Mouse (Mus musculus) spleen, postnatal 10 days (tissue): ENCODE results near the gene Thrap3.

ENCODE experiments used
- DNase-seq, 2 experiments: peaks; one replicate each; pipeline ENCODE4 v3.0.0; 2021 to 2022; ENCODE audit warnings: low spot score in 2 of 2

Thrap3 gene

DNA sequence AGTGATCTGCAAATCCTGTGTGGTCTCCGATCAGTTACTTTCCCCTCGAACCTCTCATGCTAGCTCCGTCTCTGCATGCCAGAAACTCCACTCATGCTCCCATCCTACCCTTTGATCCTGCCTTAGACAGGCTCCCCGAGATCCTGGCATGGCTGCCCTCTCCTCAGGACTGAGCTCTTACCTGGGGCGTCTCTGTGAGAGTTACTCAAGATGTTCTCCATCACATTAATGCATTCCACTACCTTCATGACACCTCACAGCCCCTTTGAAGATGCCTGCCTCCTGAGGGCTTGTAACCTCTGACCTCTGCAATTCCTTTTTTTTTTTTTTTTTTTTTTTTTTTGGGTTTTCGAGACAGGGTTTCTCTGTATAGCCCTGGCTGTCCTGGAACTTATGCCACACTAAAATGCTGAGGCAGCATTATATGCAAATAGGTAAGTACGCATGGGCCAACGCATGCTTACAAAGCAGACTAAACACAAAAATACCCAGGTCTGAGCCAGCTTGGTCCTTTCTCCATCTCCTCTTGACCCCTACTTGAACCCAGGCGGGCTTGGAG lies 55.5 kb downstream of the Thrap3 start:
- DNase-seq, result no peak

DNA sequence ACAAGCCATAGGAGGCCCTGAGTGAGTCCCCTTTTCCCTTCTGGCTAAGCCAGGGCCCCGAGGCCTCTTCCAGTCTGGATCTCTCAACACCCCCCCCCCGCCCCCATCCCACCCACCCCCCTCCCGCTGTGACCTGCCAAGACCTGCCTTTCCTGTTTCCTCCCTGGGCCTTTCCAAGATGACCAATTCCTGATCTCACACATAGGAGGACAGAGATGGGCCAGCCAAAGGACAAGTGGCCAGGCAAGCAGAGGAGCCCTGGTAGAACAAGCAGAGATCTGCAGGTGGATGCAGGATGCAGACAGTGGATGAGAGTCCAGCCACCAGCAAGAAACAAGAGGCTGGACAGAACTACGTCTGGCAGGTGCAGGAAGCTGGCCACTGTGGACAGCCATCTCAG lies 57.2 kb downstream of the Thrap3 start:
- no peak for DNase-seq

DNA sequence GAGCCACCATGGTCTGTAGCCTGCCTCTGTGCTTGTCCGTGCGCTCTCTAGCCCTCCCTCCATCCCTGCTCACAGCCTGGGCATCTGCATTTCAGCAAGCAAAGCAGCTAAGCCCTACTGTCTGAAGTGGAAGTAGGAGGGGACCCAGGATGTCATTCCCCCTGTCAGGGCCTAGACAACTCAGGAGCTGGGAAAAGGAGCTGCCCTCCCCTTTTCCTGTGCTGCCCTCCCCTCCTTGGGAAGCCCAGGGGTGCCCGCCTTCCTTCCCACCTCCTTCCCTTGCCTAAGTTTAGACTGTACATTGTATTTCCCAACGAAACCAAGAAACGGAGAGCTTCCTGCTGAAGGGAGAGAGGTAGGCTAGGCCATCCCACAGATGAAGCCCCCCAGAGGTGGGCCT lies 61.5 kb downstream of the Thrap3 start:
- no peak for DNase-seq

DNA sequence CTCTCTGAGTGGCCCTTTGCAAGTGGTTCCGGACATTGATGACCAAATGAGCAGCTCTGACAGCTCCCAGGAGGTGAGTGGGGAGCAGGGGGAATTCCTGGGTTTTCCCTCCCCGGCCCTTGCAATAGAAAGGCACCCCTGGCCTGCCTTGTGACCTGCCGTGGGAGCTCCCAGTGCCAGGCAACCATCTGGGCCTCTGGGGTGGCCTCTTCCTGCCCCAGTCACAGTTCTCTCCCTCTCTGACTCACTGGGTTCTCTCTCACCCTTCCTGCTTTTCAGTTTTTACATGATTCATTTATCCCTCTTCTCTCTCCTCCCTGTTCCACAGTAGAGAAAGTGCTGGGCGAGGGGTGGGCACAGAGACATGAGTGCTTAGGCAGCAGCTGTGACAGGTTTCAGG lies 64.8 kb downstream of the Thrap3 start:
- DNase-seq, result no peak

DNA sequence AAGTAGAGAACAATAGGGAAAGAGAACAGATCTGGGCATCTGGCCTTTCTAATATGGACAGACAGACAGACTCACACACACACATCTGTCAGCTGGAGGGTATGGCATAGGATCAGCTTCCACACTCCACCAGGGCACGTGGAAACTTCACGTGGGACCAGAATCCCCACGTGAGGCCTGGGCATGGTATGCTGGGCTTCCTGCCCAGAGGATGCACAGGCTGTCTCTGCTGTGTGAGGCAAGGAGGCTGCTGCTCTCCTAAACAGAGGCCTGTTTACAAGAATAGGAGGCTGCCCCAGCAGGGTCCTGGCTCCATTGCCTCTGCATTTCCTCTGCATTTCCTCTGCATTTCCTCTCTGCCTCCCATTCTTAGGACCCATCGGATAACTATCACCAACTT lies 67.9 kb downstream of the Thrap3 start:
- DNase-seq, result no peak

DNA sequence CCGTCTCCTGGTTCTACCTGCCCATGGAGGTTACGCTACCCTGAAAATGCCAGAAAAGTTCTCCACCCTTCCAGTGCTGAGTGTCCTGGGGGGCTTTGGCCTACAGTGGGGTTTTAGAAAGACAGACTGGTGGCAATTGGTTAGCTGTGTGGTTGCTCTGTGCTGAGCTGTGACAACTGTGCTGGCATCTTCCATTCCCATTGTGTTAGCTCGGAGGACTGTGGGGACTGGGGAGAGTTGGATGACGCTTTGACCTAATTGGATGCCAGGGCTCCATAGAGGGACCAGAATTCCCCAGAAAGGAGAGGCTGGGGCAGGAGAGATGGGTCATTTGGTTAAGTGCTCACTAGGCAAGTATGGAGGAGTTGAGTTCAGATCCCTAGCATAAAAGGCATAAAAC lies 68.3 kb downstream of the Thrap3 start:
- no peak for DNase-seq

DNA sequence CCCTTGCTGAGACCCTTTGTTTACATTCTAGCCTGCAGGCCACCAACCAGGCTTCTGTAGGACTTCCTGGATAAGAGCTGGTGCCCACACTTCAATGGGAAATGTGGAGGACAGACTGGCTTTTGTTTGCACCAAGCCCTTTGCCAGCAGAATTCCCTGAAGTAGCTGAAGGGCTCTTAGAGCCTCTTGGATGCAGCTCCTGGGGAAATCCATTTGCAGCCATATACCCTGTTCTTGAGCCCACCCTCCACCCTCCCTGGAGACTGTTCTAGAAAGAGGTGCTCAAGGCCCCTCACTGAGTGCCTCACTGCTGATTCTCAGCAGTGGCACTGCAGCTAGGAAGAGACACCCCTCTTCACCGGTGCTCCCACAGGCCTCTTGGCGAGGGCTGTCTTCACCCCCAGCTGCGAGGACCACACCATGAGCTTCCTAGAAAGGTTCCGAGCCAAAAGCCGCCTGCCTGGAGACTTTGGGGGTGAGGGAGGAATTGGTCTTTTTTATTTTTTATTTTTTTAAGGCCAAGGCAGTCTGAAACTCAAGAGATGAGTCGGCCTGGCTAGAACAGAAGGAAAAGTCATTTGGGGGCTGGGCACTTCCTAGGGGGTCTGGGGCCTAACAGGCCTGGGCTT lies 69.8 kb downstream of the Thrap3 start:
- no peak for DNase-seq

DNA sequence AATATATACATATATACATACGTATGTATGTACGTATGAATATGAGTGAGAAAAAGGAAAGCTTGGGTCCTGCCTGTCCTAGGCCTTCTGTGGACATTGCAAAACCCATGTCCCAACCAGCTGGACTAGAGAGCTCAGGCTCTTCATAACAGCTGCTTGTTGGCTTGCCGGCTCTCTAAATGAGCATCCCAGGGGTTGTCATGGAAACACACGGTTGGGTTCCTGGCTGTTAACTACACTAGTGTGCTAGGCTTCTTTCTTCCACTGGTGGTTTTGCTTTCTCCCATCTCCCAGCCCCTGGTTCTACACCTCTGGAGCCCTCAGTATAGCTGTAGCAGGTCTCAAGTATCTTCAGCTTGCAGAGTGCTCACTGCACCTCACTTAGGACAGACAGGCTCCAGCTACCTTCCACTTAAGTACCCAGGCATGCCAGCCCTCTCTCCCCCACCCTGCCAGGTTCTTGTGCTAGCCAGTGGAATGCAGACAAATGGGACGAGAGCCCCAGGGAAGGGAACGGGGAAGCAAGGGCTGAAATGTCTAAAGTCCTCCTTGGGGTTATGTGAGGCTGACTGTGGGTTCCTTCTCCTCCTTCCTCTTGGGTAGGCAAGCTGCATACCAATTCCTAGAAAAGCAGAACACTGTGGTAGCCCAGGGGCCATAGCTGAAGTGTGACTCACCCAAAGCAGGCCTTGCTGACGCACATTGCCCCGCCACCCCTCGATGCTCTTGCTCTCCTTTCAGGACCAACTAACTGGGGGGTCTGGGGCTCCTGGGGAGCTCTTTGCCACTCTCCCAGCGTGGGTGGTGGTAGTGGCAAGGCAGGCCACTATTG lies 71.1 kb downstream of the Thrap3 start:
- no peak for DNase-seq

DNA sequence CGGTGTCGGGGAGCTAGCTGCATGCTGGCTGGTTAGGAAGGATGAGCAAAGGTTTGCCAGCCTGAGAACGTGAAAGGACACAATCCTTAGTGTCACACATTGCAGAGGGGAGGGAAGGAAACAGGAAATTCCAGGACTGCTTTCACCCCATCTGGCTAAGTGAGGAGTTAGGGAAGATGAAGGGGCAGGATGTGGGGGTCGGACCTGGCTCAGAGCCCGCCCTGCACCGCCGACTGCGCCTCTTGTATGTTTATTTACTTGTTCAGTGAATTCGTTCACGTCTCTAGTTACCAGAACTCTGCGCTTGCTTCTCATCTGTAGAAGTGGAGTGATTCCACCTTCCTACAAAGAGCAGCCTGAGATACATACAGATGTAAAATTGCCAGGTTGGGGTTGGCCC lies 72.1 kb downstream of the Thrap3 start:
- no peak for DNase-seq

DNA sequence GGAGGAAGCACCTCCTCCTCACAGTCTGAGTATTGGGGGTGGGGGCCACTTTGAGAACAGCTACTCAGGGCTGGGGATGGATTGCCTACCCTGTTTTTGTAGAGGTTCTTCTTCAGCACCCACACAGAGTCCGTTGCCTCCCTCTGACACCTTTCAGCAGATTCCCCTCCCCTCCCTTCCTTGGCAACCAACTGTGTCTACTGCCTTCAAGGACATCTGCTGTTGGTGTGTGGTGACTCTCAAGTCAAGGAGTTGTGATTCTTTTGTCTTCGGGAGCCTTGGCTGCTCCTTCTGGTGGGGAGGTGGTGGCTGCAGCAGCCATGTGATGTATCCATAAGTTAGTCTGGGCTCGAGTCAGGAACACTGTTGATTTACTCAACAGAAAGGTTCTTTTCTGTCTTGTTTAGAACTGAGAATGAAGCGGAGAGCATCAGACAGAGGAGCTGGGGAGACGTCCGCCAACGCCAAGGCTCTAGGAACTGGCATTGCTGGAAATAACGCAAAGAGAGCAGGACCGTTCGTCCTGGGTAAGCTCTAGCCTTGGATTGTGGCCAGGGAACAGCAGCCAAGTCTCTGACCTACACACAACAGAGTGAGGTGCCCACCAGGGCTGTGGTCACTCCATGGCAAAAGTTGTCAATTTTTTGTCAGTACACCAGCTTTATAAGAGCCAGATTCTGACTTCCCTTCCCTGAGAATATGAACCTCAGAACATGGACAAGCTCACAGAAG lies 79.1 kb downstream of the Thrap3 start:
- no peak for DNase-seq

DNA sequence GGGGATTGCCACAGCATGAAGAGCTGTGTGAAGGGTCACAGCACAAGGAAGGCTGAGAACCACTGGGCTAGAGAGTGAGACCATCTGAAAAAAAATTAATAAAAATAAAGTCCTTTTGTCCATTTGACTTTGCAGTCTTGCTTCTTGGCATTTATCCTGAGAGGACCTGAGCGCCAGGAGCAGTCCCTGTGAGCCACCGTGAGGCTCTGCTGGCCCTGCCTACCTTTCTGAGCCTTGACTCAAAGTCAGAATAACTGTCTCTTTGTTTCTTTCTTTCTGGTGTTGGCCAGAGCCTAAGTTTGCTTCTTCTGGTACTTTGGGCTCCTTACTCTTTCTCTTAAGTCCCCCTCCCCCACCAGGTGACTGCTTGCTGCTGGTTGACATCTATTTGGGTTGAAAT lies 82.1 kb downstream of the Thrap3 start:
- no peak for DNase-seq

DNA sequence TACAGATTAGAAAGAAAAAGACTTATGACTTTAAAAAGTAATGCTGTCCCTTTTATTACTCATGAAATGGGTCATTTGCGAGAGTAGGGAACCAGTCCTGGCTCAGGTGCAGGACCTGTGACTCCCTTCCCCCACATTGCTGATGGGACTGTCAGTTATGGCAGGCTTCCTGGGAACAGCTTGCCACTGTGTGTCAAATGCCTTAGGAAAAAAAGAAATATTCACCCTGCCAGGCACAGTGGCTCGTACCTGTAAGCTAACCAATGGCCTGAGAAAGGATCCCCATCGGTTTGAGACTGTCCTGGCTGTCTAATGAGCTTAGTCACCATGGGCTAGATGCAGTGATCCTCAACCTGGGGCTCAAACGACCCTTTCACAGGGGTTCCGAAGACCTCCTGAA lies 82.5 kb downstream of the Thrap3 start:
- DNase-seq, result no peak

DNA sequence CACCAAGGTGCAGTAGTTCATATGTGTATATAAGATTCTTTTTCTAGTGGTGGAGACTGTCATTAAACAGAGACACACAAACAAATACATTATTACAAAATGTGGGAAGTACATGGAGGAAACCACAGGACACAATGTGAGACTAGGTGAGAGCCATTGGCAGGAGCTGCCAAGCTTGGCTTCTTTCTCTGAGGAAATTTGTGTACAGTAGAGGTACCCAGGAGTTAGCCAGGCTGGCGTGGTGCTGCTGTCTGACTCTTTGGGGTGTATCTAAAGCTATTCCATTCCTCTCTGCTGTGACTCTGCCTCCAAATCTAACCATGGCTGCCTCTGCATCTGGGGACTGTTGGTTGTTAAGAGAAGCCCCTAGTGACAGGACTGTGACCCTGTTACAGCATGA lies 83.5 kb downstream of the Thrap3 start:
- DNase-seq, result no peak

DNA sequence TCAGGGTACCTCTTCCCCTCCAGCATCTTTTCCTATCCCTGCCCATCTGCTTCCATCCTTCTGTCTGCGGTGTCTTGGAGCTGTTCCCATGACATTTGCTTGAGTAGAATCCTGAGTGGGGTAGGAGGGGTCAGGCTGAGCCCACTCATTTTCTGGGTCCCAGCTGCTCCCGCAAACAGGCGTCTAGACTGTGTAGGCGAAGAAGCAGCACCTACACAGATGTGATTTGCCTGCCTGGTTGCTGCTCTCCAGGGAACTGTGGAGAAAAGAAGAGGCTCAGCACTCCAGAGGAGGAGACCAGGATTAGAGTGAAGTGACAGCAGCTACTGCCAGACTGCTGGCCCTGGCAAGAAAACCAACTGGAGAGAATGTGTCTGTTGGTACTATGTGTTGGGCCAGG lies 83.9 kb downstream of the Thrap3 start:
- DNase-seq, result no peak

DNA sequence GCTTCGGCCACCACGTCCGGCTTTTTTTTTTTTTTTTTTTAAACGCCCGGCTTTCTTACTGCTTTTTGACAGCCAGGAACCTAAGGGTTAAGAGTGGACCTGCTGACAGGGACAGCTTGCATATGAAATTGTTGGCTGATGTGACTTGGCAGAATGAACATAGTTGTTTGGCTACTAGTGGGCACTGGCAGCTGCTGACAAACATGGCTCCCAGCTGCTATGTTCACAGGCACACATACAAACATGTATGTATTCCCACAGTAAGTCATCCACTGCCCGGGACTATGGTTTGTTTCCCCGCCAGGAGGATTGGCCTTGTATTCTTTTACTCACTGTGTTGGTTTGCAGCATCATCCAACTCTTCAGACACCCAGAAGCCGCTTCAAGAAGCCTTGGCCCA lies 85.4 kb downstream of the Thrap3 start:
- no peak for DNase-seq

DNA sequence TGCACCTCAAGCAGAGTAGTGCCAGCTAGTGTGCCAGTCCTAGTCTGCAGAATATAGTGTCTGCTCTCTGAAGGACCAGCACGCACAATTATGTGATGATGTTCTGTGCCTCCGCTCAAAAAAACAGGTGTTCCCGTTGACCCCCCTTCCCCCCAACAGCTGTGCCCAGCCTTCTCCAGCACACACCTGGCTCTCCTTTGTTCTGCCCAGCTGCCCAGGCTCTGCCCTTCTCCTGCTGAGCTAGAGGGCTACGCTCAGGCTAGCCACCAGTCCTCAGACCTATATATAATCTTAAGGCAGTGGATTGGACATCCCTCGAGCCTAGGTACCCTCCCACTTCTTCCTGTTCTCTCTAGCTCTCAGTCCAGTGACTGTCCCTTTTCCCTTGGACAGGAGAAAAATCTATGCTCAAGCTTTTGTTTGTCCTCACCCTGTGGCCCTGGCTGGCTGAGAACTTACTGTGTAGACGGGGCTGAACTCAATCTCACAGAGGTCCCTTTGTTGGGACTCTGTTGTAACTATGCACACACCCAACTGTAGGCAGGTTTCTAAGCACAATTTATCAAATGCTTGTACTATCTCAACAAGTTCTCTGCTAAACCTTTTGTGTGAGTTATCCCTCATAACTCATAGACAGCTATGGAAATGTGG lies 86.6 kb downstream of the Thrap3 start:
- DNase-seq, result no peak

DNA sequence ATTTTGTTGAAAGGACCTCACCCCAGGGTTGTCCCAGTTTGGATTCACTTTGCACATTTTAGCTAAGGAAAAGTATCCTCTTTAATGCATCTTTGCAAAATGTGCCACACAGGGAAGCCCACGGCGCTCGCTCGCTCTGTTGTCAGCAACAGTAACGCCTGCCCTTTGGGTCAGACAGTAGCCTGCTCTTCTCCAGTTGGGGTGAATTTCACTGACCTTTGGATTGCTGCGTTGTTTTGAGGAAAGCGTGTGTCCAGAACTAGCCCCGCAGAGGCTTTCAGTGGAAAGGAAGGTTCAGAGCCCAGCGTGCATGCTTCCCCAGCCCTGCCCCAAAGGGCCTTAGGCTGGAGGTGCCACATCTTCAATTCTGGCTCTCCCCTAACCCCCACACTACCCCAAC lies 87.1 kb downstream of the Thrap3 start:
- no peak for DNase-seq
